Mouse (Mus musculus): Measurements from ENCODE around the gene Agpat4. TPM values are rescaled to one million over a fixed set of nuclear protein-coding genes. Genes with fewer than 3 reads are reported as not detected.

Gene Agpat4
- polyA plus RNA-seq, 1 experiment from 2014 or later = 26.5 TPM

- no peaks in the 10 kb centered on the region for H3K9me3 ChIP-seq (ENCODE audit: control insufficient read depth, low read length)
These were observed 13.1 kb downstream of the Agpat4 start for GRCm38 (mm10) chr17:12131581-12131980.

GRCm38 (mm10) chr17:12132904-12133303, 14.4 kb downstream of the Agpat4 start:
- Histone ChIP-seq H3K4me2 (replicated peaks; ENCODE audit: low read depth, low read length) (no peak overlapping the region), H3K36me3 (ENCODE audit: control insufficient read depth, insufficient read depth, low read length) (no peaks in the 10 kb centered on the region), H3K9me3 (ENCODE audit: control insufficient read depth, low read length) (no peaks in the 10 kb centered on the region), H3K4me3 (ENCODE audit: low read length) (no peak overlapping the region), H3K9ac (ENCODE audit: low read depth, low read length) (no peak overlapping the region), H3K27ac (ENCODE audit: low read depth, low read length) (no peak overlapping the region), H3K4me1 (ENCODE audit: control insufficient read depth, insufficient read depth, low read length) (no peaks in the 10 kb centered on the region), H3K27me3 (ENCODE audit: control insufficient read depth, insufficient read depth, low read length) (no peaks in the 10 kb centered on the region)
- no peak for ATAC-seq (ENCODE audit: low FRiP score, low TSS enrichment)
- 96% methylated on average over 3 of the region's 3 CpGs for WGBS

More at GRCm38 (mm10) chr17:12131581-12131980, 13.1 kb downstream of the Agpat4 start:
- H3K27ac ChIP-seq (ENCODE audit: low read depth, low read length) = no peak overlapping the region
- H3K4me2 ChIP-seq (replicated peaks; ENCODE audit: low read depth, low read length) = no peak overlapping the region
- H3K4me3 ChIP-seq (ENCODE audit: low read length) = no peak overlapping the region
- no peaks in the 10 kb centered on the region for H3K27me3 ChIP-seq (ENCODE audit: control insufficient read depth, insufficient read depth, low read length)
- no peaks in the 10 kb centered on the region for H3K36me3 ChIP-seq (ENCODE audit: control insufficient read depth, insufficient read depth, low read length)
- H3K4me1 ChIP-seq (ENCODE audit: control insufficient read depth, insufficient read depth, low read length) = no peaks in the 10 kb centered on the region
- 92% methylated on average over 7 of the region's 7 CpGs for WGBS
- no peak for ATAC-seq (ENCODE audit: low FRiP score, low TSS enrichment)
- H3K9ac ChIP-seq (ENCODE audit: low read depth, low read length) = no peak overlapping the region

GRCm38 (mm10) chr17:12133985-12134384, 15.5 kb downstream of the Agpat4 start:
- no peaks in the 10 kb centered on the region for H3K4me1 ChIP-seq (ENCODE audit: control insufficient read depth, insufficient read depth, low read length)
- H3K36me3 ChIP-seq (ENCODE audit: control insufficient read depth, insufficient read depth, low read length) = no peaks in the 10 kb centered on the region
- ATAC-seq (ENCODE audit: low FRiP score, low TSS enrichment) = no peak
- H3K4me2 ChIP-seq (replicated peaks; ENCODE audit: low read depth, low read length) = no peak overlapping the region
- H3K4me3 ChIP-seq (ENCODE audit: low read length) = no peak overlapping the region
- H3K27me3 ChIP-seq (ENCODE audit: control insufficient read depth, insufficient read depth, low read length) = no peaks in the 10 kb centered on the region
- WGBS = 95% methylated on average over 8 of the region's 8 CpGs
- H3K27ac ChIP-seq (ENCODE audit: low read depth, low read length) = no peak overlapping the region
- no peaks in the 10 kb centered on the region for H3K9me3 ChIP-seq (ENCODE audit: control insufficient read depth, low read length)
- no peak overlapping the region for H3K9ac ChIP-seq (ENCODE audit: low read depth, low read length)

GRCm38 (mm10) chr17:12134975-12135633, 16.6 kb downstream of the Agpat4 start:
- Histone ChIP-seq H3K4me3 (ENCODE audit: low read length) (no peak overlapping the region), H3K27ac (ENCODE audit: low read depth, low read length) (no peak overlapping the region), H3K4me2 (replicated peaks; ENCODE audit: low read depth, low read length) (no peak overlapping the region), H3K27me3 (ENCODE audit: control insufficient read depth, insufficient read depth, low read length) (no peaks in the 10 kb centered on the region), H3K9me3 (ENCODE audit: control insufficient read depth, low read length) (no peaks in the 10 kb centered on the region), H3K9ac (ENCODE audit: low read depth, low read length) (no peak overlapping the region), H3K36me3 (ENCODE audit: control insufficient read depth, insufficient read depth, low read length) (no peaks in the 10 kb centered on the region), H3K4me1 (ENCODE audit: control insufficient read depth, insufficient read depth, low read length) (no peaks in the 10 kb centered on the region)
- ATAC-seq (ENCODE audit: low FRiP score, low TSS enrichment) = no peak
- WGBS = 95% methylated on average over 12 of the region's 12 CpGs

GRCm38 (mm10) chr17:12138355-12138754, 19.9 kb downstream of the Agpat4 start:
- Histone ChIP-seq H3K9me3 (ENCODE audit: control insufficient read depth, low read length) (no peaks in the 10 kb centered on the region), H3K27me3 (ENCODE audit: control insufficient read depth, insufficient read depth, low read length) (no peaks in the 10 kb centered on the region), H3K36me3 (ENCODE audit: control insufficient read depth, insufficient read depth, low read length) (no peaks in the 10 kb centered on the region), H3K4me3 (ENCODE audit: low read length) (no peak overlapping the region), H3K9ac (ENCODE audit: low read depth, low read length) (no peak overlapping the region), H3K4me1 (ENCODE audit: control insufficient read depth, insufficient read depth, low read length) (no peaks in the 10 kb centered on the region), H3K27ac (ENCODE audit: low read depth, low read length) (no peak overlapping the region), H3K4me2 (replicated peaks; ENCODE audit: low read depth, low read length) (no peak overlapping the region)
- no peak for ATAC-seq (ENCODE audit: low FRiP score, low TSS enrichment)
- WGBS = 94% methylated on average over 6 of the region's 6 CpGs

- Histone ChIP-seq H3K36me3 (ENCODE audit: control insufficient read depth, insufficient read depth, low read length) (no peaks in the 10 kb centered on the region), H3K4me2 (replicated peaks; ENCODE audit: low read depth, low read length) (no peak overlapping the region), H3K4me3 (ENCODE audit: low read length) (no peak overlapping the region), H3K27me3 (ENCODE audit: control insufficient read depth, insufficient read depth, low read length) (no peaks in the 10 kb centered on the region), H3K27ac (ENCODE audit: low read depth, low read length) (no peak overlapping the region), H3K4me1 (ENCODE audit: control insufficient read depth, insufficient read depth, low read length) (no peaks in the 10 kb centered on the region), H3K9me3 (ENCODE audit: control insufficient read depth, low read length) (no peaks in the 10 kb centered on the region), H3K9ac (ENCODE audit: low read depth, low read length) (no peak overlapping the region)
- no peak for ATAC-seq (ENCODE audit: low FRiP score, low TSS enrichment)
- 85% methylated on average over 5 of the region's 5 CpGs for WGBS
These were observed 25.5 kb downstream of the Agpat4 start for GRCm38 (mm10) chr17:12143948-12144364.

GRCm38 (mm10) chr17:12146132-12146681, 27.7 kb downstream of the Agpat4 start:
- no peaks in the 10 kb centered on the region for H3K4me1 ChIP-seq (ENCODE audit: control insufficient read depth, insufficient read depth, low read length)
- H3K4me3 ChIP-seq (ENCODE audit: low read length) = no peak overlapping the region
- no peaks in the 10 kb centered on the region for H3K36me3 ChIP-seq (ENCODE audit: control insufficient read depth, insufficient read depth, low read length)
- no peaks in the 10 kb centered on the region for H3K9me3 ChIP-seq (ENCODE audit: control insufficient read depth, low read length)
- WGBS = 79% methylated on average over 5 of the region's 5 CpGs
- no peak overlapping the region for H3K9ac ChIP-seq (ENCODE audit: low read depth, low read length)
- no peak for ATAC-seq (ENCODE audit: low FRiP score, low TSS enrichment)
- no peak overlapping the region for H3K27ac ChIP-seq (ENCODE audit: low read depth, low read length)
- no peak overlapping the region for H3K4me2 ChIP-seq (replicated peaks; ENCODE audit: low read depth, low read length)
- no peaks in the 10 kb centered on the region for H3K27me3 ChIP-seq (ENCODE audit: control insufficient read depth, insufficient read depth, low read length)

GRCm38 (mm10) chr17:12147830-12148229, 29.3 kb downstream of the Agpat4 start:
- no peaks in the 10 kb centered on the region for H3K9me3 ChIP-seq (ENCODE audit: control insufficient read depth, low read length)
- no peak overlapping the region for H3K4me2 ChIP-seq (replicated peaks; ENCODE audit: low read depth, low read length)
- WGBS = 86% methylated on average over 4 of the region's 4 CpGs
- no peak overlapping the region for H3K4me3 ChIP-seq (ENCODE audit: low read length)
- H3K4me1 ChIP-seq (ENCODE audit: control insufficient read depth, insufficient read depth, low read length) = no peaks in the 10 kb centered on the region
- ATAC-seq (ENCODE audit: low FRiP score, low TSS enrichment) = no peak
- H3K9ac ChIP-seq (ENCODE audit: low read depth, low read length) = no peak overlapping the region
- peaks cover 10% of the 10 kb centered on the region; the same call in 1 of the 2 replicates for H3K36me3 ChIP-seq (ENCODE audit: control insufficient read depth, insufficient read depth, low read length)
- H3K27ac ChIP-seq (ENCODE audit: low read depth, low read length) = no peak overlapping the region
- H3K27me3 ChIP-seq (ENCODE audit: control insufficient read depth, insufficient read depth, low read length) = no peaks in the 10 kb centered on the region

- Histone ChIP-seq H3K9me3 (ENCODE audit: control insufficient read depth, low read length) (no peaks in the 10 kb centered on the region), H3K4me2 (replicated peaks; ENCODE audit: low read depth, low read length) (no peak overlapping the region), H3K27me3 (ENCODE audit: control insufficient read depth, insufficient read depth, low read length) (no peaks in the 10 kb centered on the region), H3K4me1 (ENCODE audit: control insufficient read depth, insufficient read depth, low read length) (no peaks in the 10 kb centered on the region), H3K9ac (ENCODE audit: low read depth, low read length) (no peak overlapping the region), H3K4me3 (ENCODE audit: low read length) (no peak overlapping the region), H3K27ac (ENCODE audit: low read depth, low read length) (no peak overlapping the region), H3K36me3 (ENCODE audit: control insufficient read depth, insufficient read depth, low read length) (peaks cover 22% of the 10 kb centered on the region)
- ATAC-seq (ENCODE audit: low FRiP score, low TSS enrichment) = no peak
- WGBS = 88% methylated on average over 6 of the region's 6 CpGs
These were observed 30.8 kb downstream of the Agpat4 start for GRCm38 (mm10) chr17:12149232-12149861.

Data from kidney, embryonic 14.5 days (tissue).